Mouse (Mus musculus) cortical plate, adult 2 months (tissue): ENCODE measurements around the gene Gm49337.

ENCODE experiments used
- CTCF ChIP-seq: fragments of 200-500 bp; IDR thresholded peaks from 2 replicates; pipeline ENCODE4 v1.5.1; 2011; ENCODE audit warnings: mild to moderate bottlenecking, control low read depth, low read length; ENCODE audit not compliant: insufficient read depth; ENCODE audit errors: extremely low read depth
- POLR2A ChIP-seq: fragments of 200-500 bp; IDR thresholded peaks from 2 replicates; pipeline ENCODE4 v1.6.1; 2011; ENCODE audit warnings: mild to moderate bottlenecking, low read length, control low read depth; ENCODE audit not compliant: insufficient read depth; ENCODE audit errors: extremely low read depth

GRCm38 (mm10) chr4:116204422-116204821 lies 31.2 kb downstream of the Gm49337 start:
- TF ChIP-seq POLR2A (no peak), CTCF (no peak)
